Mouse (Mus musculus) frontal cortex, postnatal 10 days (tissue): ENCODE results near the gene Otp.

Experiments used
- DNase-seq, 2 experiments: peaks; one replicate each; pipeline ENCODE4 v3.0.0; 2022; ENCODE audit warnings: low spot score in 2 of 2, mixed read lengths in 1 of 2

The Otp gene

GRCm38 (mm10) chr13:94874039-94874425 is 1.4 kb upstream of the Otp start:
- no peak for DNase-seq

GRCm38 (mm10) chr13:94874656-94875395 is 576 bp upstream of the Otp start:
- DNase-seq: no peak

DNA sequence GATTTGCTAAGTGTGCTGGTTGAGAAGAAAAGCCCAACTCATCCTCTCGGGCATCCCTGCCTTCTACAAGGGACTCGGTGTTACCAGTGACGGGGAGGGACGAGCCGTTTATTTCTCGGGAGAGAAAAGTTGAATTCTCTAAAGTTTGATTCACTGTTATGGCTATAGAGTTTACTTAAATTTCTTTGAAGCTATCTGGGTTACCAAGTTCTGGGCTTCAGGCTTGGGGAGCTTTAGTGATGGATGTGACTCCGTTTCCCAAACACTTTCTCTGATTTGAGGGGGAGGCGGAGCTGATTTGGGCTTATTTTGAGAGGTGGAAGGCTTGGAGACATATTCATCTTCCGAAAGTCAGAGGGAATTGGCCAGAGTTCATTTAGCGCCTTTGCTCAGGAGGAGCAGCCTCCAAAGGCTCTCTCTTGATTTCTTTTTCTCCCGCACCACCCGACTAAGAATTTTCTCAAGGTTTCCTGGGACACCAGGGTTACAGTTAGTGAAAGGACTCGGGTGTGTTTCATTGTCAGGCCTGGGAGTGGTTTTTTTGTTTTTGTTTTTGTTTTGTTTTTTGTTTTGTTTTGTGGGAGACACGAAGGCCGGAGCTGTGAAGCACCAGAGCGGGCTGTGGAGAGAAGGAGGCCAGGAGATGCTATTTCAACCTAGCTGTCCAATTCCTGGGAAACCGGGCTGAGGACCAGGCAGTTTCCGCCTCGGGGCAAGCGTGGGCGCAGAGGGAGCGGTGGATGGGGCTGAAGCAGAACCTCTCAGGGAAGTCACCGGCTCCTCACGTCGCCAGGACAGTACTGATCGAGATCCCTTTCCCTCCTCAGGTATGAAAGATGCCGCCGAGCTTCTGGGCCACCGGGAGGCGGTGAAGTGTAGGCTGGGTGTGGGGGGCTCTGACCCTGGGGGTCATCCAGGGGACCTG is 1.1 kb downstream of the Otp start:
- DNase-seq: no peak

GRCm38 (mm10) chr13:94877211-94877590 is 1.8 kb downstream of the Otp start:
- DNase-seq: no peak

DNA sequence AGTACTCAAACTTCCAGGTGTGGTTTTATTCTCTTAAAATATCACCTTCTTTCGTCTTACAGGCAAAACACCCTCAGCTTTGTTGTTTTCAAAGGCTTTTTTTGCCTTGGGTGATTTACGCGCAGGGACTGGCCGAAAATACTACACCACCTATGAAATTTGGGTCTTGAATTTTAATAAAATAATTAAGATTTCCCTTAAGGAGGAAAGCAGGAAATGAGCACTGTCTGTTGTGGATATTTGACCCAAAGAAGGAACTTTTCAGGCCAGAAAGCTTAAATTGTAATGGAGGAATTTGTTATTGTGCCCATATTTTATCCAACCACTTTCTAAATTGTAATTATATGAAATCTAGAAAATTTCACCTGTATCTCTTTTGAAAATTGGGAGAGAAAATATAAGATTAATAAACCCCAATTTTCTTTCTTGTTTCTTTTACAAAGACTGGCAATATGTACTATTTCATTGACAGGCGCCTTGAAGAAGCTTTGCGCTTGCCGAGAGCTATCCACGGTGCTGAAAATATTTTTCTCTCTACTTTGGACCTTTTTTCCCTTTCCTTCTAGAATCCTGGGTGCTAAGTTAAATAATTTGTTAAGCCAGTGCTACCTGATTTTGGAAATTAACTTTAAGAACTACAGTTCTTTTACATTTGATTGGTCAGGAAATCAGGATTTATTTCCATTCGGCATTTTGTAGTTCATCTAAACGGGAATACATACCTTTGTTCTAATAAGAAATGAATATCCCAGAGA is 2.8 kb downstream of the Otp start:
- no peak for DNase-seq

DNA sequence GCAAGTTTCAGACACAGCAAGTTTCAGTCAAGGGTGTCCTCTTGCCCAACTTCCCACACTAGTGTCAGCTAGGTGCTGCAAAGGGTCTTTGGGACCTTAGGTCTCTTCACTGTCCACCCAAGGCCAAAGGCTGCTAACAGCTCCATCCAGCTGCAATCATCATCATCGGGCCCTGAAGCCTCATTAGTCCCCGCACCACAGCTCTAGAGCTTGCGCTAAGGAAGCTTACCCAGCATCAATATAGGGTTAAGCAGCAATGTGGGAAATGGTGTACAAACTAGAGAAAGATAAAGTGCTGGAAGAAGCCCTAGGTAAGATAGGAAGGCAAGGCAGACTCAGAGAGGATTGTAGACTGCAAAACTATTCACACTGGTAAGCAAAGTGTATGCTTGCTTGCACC is 5.8 kb downstream of the Otp start:
- DNase-seq: no peak

DNA sequence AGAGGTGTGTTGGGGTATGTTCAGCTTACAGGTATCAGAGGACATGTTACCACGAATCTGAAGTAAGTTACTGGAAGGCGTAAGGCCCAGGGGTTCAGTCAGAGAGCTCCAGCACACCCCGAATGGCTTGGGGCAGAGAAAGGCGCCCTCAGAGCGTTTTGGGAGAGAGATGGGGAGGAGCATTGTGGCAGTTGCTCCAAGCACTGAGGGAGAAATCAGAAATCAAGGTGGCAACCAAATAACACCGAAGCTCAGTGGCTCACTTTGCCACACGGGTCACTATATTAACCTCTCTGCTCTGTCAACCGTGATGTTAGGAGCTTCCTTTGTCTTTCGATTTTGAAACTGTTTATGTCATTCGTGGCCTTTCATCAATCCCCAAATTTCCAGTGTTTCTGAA is 6.8 kb downstream of the Otp start:
- no peak for DNase-seq

GRCm38 (mm10) chr13:94882711-94883145 is 7.3 kb downstream of the Otp start:
- DNase-seq: no peak

GRCm38 (mm10) chr13:94883163-94883965 is 8.0 kb downstream of the Otp start:
- no peak for DNase-seq

DNA sequence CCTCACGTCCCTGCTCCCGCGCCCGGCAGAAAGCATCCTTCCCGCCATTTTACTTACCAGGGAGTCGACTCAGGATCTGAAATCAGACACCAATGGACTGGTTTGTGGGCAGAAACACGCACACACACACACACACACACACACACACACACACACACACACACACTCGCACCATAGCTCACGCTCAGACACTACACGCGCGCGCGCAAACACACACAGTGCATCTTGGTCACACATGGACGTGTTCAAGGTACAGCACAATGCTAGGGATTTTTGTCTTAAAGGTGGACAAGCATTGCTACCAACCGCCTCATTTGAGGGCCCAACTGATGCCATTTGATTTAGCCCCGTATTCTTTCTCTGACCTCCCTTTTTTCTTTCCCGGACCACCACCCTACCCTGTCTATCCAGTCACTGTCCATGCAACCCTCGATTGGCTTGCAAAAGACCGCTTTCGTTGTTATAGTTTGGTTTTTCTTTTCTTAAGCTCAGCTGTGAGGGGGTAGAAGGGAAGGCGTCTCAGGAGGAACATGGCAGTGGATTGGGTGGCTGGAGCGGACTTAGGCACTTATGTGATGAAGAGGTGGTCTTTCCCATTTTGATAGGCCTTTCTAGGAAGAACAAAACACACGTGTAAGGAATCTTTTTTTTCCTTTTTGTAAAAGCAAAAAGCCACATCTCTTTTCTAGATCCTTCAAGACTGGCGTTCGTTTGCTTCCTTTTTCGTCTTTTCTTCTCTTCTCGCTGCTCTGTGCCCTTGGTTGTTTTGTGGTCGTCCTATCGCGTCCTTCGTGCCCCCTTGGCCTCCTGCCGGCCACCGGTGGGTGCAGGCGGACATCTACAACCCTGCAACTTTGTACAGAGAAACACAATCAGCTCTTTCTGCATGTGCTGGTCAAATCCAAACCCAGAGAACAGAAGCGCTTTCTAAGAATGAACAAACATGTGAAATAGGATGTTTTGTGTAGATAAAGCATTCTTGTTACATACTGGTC is 8.9 kb downstream of the Otp start:
- no peak for DNase-seq

GRCm38 (mm10) chr13:94885291-94886235 is 10.2 kb downstream of the Otp start:
- no peak for DNase-seq

GRCm38 (mm10) chr13:94907841-94908240 is 32.4 kb downstream of the Otp start:
- no peak for DNase-seq

- DNase-seq: no peak
Measured at GRCm38 (mm10) chr13:94912961-94913360, 37.6 kb downstream of the Otp start.

DNA sequence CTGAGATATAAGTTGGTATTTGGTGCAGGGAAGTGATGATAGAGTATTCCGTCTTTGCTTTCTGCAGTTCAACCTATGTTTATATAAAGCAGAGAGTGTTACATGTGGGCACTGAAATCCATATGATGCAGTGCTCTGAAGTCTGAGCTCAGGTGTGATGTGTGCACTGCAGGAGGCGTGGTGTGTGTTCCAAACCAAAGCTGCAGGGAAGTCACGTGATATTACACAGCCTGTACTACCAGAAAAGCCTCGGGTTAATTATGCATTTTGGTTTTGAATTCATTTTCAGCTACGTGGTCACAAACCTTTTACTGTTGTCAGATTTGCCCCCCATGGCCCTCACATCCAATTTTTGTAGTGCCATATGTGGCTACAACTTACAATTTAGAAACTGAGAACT is 40.3 kb downstream of the Otp start:
- DNase-seq: no peak

DNA sequence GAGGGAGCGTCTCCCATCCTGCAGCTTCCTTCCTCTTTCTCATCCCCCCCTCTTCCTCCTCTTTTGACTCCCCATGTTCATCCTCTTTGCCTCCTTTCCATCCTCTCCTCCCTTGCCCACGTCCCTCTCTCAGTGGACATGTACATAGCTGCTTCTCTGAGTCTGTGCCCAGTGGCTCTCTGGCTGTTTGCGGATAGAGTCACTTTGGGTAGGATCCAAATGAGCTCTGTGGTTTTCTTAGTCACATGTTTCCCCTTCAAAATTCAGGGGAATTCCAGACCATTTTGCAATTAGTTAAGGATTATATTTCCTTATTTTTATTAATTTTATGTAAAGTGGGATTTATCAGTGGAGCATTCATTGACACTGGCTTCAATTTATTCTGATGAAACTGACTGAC is 52.7 kb downstream of the Otp start:
- DNase-seq: no peak
